Mouse (Mus musculus) olfactory bulb, adult 2 months (tissue): ENCODE measurements around the gene H2al1d.
"Not testable (repeated sequence)": the region's sequence is repeated elsewhere in the genome, so short reads cannot be mapped to it uniquely, and the experiment has no call there.

Experiments
- CTCF ChIP-seq: fragments of 200-500 bp; IDR thresholded peaks from 2 replicates; pipeline ENCODE4 v1.5.1; 2012; ENCODE audit warnings: low read depth, mild to moderate bottlenecking, low read length, moderate library complexity; ENCODE audit not compliant: insufficient read depth
- POLR2A ChIP-seq: fragments of 200-500 bp; IDR thresholded peaks from 2 replicates; pipeline ENCODE4 v1.6.1; 2012; ENCODE audit warnings: mild to moderate bottlenecking, low read depth, low read length, moderate library complexity; ENCODE audit not compliant: insufficient read depth

GRCm38 (mm10) chrX:11324359-11324758, 15.7 kb downstream of the H2al1d start, which contains the start of gene H2al1i:
- not testable (repeated sequence) for TF ChIP-seq CTCF, POLR2A
